Mouse (Mus musculus) cerebellum, postnatal 10 days (tissue): ENCODE data around the gene Il9r.
"Not testable (repeated sequence)": the region's sequence is repeated elsewhere in the genome, so short reads cannot be mapped to it uniquely, and the experiment has no call there.

Source experiments
- DNase-seq, 2 experiments: peaks; one replicate each; pipeline ENCODE4 v3.0.0; 2021; ENCODE audit warnings: mixed read lengths in 2 of 2

Il9r gene

DNA sequence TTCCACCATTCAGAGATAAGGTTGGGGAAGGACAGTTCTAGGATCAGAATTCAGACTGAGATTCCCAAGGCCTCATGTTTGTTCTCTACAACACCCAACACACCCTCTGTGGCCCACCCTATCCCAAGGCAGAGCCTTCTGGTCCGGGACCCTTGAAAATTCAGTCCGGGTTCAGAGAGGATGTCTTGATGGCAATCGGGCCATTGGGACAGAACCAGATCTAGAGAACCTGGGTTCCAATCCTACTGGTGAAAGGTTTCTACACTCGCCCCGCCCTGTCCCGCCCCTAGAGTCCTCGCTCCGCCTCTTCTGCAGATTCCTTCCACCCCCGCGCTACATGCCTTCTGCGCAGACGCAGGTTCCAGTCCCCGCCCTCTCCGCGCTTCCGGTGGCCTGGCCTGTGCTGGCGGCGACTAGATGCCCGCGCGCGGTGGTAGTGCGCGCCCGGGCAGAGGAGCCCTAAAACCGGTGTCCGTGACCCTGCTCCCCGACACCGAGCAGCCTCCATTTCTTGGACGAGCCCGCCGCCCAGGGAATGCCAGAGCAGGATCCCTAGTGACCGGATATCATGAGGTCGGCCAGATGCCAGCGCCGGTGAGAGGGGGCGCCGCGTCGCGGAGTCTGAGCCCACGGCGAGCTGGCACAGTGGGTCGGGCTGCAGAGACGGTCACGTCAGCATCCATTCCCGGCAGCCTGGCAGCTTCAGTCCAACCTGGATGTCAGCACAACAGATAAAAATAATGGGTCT, 26.2 kb upstream of the Il9r start, which contains the start of gene Mpg:
TSS of gene Mpg (plus strand) at position 382 of the 748 bp plus-strand sequence.
- DNase-seq = peak; percentile 92 to 95

DNA sequence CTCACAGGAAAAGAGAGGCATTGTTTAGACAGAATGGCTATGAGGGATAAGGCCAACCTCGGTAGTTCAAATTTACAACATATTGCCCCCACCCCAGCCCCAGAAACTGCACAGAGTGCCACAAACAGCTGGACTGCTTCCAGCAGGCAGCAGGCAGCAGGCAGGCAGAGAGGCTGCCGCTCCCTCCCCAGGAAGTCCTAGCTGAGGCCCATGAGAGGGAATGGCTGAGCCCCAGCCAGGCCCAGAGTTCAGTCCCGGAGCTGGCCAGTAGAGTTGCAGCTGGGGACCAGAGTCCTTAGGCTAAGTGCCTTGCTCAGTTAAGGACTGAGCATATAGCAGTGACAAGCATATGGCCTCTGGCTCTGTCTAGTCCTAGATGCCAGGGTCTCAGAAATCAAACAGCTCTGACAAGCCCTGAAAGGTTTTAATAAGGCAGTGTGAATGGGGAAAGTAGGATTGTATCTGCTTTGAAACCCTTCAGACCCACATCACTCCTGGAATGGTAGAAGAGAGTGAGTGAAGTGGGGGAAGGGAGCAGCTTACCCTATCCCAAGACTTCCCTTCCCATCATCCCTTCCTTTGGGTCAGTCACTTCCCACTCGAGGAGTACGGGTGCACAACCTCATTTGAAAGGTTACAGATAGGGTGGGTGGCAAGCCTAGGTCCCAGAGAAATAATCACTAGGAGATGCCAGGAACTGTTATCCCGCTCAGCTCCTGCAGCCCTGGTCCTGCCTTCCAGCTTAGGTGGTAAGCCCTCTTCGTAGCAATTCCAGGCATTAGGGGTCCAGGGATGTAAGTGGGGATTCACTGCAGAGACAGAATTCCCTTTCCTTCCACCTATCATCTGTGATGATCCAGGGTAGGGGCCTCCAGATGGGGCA, 25.4 kb upstream of the Il9r start:
- peak; percentile 44 to 55 for DNase-seq

DNA sequence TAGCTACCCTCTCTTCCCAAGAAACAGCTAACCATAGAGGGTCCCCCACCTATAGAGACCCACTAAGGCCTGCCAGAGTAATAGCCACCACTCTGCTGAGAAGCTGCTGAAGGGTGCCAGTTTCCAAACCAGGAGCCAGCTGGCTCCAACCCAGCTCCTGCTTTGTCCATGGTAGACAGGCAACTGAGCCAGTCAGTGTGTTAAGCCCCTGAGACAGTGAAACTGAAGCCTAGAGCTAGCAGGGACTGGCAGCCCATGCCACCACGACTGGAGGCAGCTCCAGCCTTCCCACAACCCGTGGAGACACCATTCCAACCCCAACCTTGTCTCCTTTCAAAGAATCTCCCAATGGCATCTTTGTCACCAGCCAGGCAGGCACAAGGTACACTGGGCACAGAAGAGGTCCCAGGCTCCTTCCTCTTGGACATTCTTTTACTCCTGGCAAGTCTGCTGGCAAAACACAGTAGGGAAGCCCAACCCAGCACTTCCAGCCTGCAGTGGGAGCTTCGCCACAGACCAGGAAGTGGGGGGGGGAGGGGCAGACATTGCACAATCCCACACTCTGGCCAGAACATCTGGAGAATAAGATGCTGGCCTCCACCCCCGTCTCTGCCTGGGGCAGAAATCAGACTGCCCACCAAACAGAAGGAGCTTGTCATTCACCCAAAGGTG, 24.5 kb upstream of the Il9r start:
- DNase-seq = peak; percentile 79 to 83

DNA sequence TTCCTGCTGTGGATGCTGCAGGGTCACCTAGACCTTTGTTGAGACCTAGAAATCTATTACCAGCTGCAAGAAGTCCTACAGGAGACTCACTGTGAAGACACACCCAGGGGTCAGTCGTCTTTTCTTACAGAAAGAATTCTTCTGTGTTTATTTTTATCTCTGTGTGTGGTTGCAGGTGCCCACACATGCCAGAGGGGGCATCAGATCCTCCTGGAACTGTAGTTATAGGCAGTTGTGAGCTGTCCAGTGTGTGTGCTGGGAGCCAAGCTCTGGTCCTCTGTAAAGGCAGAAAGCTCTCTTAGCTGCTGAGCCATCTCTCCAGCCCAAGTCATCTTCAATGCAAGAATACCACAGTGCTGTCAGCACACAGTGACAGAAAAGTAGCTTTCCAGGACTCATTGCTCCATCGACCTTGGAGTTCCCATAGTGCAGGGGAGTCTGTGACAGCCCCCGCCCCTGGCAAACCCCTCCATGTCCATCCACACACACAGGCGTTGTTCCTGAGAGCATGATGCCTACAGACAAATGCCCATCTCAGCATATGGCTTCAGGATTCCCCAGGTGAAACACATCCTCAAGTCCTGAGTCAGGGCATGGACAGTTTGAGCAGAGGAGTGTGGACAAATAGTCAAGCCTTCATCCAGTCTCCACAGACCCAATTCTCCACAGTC, 23.4 kb upstream of the Il9r start:
- no peak for DNase-seq

DNA sequence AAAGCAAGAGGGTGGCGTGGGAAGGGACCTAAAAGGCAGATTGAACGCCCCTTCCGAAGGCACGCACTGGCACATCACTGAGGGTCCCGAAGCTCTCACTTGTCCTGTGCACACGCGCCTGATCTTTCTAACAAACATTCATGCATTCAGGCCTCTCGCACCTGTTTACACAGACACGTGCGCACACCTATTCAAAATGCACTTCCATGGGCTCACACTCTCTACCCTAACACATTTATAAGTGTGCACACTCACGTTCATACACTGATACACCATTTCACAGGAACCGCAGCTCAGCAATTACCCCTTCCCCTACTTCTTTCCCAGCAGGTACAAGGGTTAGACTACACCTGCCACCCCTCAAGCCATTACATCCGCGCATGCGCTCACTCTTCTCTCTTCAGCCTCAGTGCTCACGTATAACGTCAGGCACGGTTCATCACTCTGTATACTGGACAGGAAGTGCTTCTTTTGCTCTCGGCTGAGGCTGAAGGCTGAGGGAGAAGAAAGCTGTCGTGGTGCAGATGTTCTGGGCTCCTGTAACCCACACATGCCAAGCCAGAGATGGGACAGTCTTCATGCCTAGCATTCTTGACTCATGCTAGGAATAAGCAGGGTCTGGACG, 22.6 kb upstream of the Il9r start:
- DNase-seq = peak in 1 of 2 experiments; percentile 42

DNA sequence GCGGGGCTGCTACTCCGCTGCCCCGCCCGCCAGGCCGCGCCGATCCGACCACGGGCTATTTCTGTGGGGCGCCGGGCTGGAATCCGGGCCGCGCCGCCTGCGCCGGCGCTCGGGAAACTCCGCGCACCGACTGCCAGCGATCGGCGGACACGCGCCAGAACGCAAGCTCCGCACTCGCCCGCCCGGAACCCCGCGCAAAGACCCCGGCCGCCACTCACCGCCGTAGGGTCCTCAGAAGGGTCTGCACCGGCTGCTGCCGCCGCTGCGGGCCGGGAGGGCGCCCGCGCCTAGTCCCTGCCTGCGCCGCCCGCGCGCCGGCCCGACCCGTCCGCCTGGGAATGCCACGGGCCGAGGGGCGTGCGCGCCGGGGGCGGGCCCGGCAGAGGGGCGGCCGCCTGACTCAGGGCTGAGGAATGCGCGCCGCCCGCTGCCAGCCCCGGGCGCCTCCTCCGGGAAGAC, 21.9 kb upstream of the Il9r start, which contains the start of gene Rhbdf1:
TSS of gene Rhbdf1 (minus strand) at position 350 of the 459 bp plus-strand sequence.
- peak in 1 of 2 experiments; percentile 63 for DNase-seq

DNA sequence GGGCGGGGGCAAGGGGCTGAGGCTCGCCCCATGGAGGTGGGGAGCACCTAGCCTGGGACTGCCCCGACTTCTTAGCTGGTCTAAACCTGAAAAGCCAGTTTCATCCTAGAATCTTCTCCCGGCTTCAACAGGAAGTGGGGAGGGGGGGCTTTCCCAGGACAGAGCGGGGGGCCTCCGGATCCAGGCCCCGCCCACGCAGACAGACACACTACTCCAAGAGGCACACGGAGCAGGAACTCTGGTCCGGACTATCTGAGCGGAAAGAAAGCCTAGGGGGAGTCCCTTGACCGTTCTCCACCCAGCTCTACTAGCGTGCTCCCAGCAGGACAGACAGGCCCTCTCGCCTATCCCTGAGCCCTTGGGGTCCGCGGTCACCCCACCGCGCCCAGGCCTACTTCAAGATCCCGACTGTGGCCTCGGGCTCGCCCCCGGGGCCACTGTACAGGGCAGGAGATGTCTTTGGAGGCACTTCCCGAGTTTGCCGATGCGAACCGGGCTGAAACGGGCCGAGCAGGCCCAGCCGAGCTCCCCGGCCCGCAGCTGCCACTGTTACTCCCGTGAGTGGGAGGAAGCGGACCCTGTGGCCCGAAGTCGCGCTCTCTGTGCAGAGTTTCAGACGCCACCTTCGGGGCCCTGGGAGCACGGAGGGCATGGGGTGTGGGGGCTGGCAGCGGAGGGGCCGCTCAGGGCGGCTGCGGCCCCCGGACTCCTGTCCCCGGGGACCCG, 21.3 kb upstream of the Il9r start:
- DNase-seq = peak; percentile 61 to 70

DNA sequence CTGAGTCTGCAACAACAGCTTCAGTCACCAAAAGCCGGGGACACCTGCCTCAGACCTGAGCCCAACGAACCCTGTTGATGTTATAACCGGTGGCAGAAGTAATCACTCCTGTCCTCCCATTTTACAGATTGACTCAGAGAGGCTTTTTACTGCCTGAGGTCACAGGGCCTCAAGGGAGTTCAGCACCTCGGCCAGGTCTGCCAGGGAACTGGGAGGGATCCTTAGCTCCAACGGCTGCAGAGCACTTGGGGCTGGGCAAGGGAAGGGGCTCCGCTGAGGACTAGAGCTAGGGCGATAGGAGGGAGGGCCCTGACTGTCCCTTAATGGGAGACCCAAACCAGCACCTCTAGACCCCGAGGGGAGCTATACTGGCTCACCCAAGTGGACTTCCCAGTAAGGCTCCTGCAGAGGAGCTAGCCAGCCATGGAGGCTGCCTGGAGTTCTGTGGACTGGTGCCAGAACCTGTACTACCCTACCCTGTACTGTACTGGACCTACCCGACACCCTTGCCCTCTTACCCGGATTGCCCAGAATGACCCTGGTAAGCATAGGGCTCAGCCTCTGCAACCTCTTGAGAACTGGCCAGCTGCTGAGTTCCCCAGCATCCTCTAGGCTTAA, 20.6 kb upstream of the Il9r start:
- peak in 1 of 2 experiments; percentile 44 for DNase-seq

DNA sequence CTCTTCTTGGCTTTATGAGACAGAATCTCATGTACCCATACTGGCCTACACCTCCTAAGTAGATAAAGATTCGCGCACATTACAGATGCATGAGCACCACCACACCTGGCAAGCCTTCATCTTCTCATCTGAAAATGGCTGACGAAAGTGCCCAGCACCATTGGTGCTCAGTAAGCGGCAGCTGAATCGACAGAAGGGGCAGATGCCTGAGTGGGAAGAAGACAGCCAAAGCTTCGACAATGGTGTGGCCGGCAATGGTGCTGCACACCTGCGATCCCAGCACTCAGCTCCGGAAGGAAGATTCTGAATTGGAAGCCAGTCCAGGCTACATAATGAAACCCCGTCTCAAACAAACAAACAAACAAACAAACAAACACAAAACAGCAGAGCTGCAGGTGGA, 19.2 kb upstream of the Il9r start:
- peak in 1 of 2 experiments; percentile 27 for DNase-seq

DNA sequence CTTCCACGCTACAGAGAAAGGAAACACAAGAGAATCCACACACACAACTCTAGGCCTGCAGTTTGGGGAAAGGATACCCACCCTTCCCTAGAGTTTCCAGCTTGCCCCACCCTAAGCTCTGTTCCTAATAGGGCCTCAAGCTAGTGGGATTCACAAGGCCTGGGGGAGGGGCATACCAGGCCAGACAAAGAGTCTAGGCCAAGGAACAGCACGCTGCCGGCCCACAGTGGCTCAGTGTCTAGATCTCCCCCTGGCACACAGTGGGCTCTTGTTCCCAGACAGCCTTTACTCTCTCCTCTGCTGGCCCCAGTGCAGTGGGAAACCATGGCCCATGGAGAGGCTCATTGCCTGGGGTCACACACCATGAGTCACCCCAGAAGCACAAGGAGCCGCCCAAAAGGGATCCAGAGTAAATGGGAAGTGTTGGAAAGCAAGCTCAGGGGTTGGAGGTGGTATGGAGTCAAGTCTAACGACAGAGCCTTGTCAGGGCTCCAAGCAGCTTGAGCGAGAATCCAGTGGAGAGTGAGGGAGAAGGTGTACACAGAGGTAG, 18.5 kb upstream of the Il9r start:
- DNase-seq = peak; percentile 46 to 59

DNA sequence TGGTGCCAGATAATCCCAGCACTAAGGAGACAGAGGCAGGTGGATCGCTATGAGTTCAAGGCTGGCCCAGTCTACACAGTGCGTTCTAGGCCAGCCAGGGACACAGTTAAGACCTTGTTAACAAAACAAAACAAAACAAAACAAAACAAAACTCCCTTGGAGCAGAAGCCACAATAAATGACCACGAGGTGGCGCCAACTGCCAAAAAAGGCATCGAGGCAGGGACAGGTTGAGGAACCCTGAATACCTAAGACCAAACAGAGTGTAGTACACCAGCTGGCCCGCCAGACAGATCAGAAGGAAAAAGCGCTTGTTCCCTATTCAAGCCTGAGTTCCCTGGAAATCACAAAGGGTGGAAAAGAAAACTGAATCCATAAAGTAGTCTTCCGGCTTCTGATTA, 16.8 kb upstream of the Il9r start:
- DNase-seq = peak; percentile 89 to 93

DNA sequence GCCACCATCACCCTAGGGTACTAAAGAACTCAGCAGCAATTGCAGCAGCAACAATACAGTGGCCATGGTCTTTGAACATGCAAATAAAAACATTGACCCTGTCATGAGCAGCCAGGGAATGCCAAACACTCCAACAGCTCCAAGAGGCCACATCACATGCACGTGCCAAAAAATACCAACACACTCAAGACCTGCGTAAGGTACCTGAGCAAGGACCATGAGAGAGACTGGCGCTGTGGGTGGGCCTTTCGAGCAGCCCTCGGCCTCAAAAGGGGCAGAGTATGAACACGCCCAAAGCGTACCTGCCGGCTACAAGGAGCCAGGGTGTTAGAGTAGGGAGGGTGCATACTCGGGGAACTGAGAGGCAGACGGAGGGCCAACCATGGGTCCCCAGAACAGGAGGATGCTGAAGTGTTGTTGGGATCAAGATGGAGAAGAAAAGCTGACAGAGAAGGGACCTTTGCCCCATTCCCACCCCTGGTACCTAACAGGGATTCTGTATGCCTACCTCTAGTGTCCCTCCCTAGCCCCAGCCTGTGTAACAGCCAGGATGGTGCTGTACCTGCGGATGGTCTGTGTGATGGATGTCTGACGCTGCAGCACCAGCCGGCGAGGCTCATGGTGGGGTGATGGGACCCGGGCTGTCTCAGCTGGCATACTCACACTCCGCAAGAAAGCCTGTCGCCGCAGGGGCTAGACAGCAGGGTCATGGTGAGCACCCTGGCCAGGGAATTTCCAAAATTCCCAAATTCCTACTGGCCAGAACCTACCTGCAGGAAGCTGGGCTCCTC, 15.5 kb upstream of the Il9r start:
- no peak for DNase-seq

DNA sequence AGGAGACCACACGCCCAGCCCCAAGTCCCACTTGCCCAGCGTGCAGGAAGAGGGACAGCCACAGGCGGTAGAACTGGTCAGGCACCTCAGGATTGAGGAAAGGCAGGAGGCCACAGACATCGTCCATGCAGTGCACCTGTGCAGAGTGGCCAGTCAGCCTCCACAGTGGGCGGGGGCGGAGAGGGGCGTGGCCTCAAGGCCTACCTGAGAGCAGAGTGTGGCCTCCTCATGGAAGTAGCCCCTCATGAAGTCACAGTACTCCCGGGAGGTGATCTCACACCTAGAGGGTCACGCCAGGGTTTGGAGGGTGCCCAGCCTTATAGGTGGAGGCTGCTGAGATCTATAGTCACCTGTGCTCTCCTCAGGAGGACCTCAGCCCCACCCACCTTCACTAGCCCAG, 10.5 kb upstream of the Il9r start:
- no peak for DNase-seq

DNA sequence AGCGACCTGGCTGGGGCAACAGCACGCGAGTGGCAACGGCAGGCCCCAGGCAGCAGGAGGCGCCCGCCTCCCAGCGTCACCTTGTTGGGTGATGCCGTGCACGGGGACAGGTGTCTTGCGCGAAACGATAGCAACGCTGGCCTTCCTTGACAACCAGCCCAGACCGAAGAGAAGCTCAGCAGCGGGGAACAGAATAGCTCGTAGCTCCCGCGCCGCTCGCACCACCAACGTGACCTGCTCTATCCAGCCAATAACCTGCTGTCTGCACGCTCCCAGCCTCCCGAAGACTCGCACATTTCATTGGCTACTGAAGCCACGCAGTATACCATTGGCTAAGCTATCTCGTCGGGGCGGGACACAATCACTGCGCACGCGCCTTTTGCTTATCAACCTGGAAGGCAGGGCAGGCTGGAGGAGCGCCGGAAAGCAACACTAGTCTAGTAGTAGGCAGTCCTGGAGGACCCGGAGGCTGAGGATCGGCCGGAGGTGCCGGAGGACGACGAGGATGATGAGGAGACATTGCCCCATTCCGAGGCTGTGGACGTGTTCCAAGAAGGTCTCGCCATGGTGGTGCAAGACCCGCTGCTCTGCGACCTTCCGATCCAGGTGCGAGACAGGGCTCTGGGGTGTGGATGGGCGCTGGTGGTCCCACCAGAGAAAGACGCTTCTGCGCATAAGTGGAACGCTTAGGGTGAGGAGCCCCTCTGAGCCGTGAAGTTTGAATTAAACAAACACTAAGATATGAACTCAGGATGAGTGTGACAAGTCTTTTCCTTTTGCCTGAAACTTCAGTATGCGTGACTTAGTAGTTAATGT, 5.2 kb upstream of the Il9r start, which contains the start of gene Snrnp25:
TSS of gene Snrnp25 (plus strand) at position 358 of the 816 bp plus-strand sequence.
- DNase-seq = peak; percentile 96 to 97

DNA sequence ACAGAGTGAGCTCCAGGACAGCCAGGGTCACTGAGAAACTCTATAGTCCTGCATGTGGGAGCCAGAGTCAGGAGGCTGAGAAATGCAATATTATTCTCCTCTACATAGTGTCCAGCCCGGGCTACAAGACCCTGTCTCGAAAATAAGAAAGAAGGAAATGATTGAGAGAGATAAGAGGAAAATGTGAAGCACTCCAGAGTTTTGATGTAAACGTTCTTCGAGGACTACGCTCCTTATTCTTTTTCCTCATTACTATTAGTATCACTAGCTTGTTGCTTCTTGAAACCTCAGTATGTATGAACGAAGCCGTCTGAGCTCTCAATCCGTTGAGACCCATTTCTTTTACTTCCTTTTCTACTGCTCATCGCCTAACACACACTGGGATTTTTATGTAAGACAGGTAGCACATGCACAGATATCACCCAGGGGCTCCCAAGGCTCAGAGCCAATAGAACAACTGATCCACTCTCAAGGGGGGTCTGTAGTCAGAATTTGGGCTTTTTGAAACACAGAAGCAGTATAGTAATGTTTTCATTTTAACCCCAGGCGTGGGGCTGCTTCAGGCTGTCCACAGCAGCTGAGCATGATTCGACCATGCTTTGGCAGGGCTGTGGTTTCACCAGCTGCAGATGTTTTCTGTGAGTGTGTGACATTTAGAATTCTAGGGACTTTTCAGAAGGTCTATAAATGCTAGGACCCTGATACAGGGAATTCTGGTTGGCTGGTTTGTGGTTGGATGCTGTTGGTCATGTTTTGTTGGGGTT, 2.0 kb upstream of the Il9r start:
- DNase-seq = no peak

DNA sequence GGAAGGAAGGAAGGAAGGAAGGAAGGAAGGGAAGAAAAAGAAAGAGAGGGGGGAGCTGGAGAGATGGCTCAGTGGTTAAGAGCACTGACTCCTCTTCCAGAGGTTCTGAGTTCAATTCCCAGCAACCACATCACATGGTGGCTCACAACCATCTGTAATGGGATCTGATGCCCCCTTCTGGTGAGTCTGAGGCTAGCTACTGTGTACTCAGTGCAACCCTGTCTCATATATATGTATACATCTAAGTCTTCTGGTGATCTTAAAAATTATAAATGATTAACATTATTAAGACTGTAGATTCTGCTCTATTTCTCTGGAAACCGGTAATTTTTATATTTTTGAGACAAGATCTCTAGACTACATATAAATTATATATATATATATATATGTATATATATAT, 913 bp upstream of the Il9r start:
- DNase-seq = not testable (repeated sequence)

DNA sequence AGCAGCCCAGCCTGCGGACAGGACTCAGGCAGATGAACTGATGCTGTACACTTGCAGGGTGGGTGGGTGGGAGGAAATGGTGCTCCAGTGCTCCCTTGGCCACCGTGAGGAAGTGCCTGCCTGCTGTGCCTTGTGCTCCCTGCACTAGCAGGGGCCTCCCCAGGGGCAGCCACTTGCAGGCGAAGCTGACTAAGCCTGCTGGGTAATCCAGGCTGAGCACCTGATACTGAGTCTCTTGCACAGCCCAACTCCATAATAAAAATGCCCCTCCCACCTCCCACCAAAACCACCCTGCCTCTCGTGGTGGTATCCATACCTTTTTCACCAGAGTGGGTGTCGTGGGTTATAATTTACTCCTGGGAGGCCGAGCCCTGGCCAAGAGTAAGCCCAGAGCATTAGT, 849 bp downstream of the Il9r start:
- no peak for DNase-seq
